Mouse (Mus musculus) gonadal fat pad, adult 2 months (tissue): ENCODE measurements around the gene B3gat3. TPM values are rescaled to one million over a fixed set of nuclear protein-coding genes. Genes with fewer than 3 reads are reported as not detected.

Experiments used
- polyA plus RNA-seq: library from polyadenylated mRNA; depleted of rRNA; stranded (reverse); fragments of >200 nt; gene quantifications from 2 replicates; pipeline ENCODE4 v1.2.3, GENCODE M21; 2012; rRNA removed

The B3gat3 gene
- polyA plus RNA-seq, 1 experiment: 88.2 TPM

Other genes starting within 250 kb of the B3gat3 start
- 393 and 456 TPM in 2 replicates for gene Slc3a2, start 197.0 kb upstream of the B3gat3 start, polyA plus RNA-seq
- 30.1 and 32.2 TPM in 2 replicates for gene Wdr74, start 184.5 kb upstream of the B3gat3 start, polyA plus RNA-seq
- 2.3 and 2.5 TPM in 2 replicates for gene 1700092M07Rik, start 179.7 kb upstream of the B3gat3 start, polyA plus RNA-seq
- gene Stx5a, start 179.0 kb upstream of the B3gat3 start, polyA plus RNA-seq: 95.3 and 118 TPM in 2 replicates
- 96.6 and 113 TPM in 2 replicates for gene Nxf1, start 163.3 kb upstream of the B3gat3 start, polyA plus RNA-seq
- 183 and 249 TPM in 2 replicates for gene Tmem223, start 149.4 kb upstream of the B3gat3 start, polyA plus RNA-seq
- 112 and 134 TPM in 2 replicates for gene Tmem179b, start 145.9 kb upstream of the B3gat3 start, polyA plus RNA-seq
- 17.4 and 19.6 TPM in 2 replicates for gene Taf6l, start 134.0 kb upstream of the B3gat3 start, polyA plus RNA-seq
- 88.3 and 105 TPM in 2 replicates for gene Polr2g, start 121.8 kb upstream of the B3gat3 start, polyA plus RNA-seq
- gene Zbtb3, start 117.8 kb upstream of the B3gat3 start, polyA plus RNA-seq: 2.4 and 2.9 TPM in 2 replicates
- 22.7 and 23.1 TPM in 2 replicates for gene Ttc9c, start 101.0 kb upstream of the B3gat3 start, polyA plus RNA-seq
- 19.0 and 35.0 TPM in 2 replicates for gene Hnrnpul2, start 100.4 kb upstream of the B3gat3 start, polyA plus RNA-seq
- gene AC129217.1, start 90.6 kb upstream of the B3gat3 start, polyA plus RNA-seq: 0.57 and 9.1 TPM in 2 replicates
- gene Bscl2, start 82.9 kb upstream of the B3gat3 start, polyA plus RNA-seq: 306 and 363 TPM in 2 replicates
- 0.43 and 0.46 TPM in 2 replicates for gene Gng3, start 81.2 kb upstream of the B3gat3 start, polyA plus RNA-seq
- 6.9 and 8.7 TPM in 2 replicates for gene Lrrn4cl, start 69.6 kb upstream of the B3gat3 start, polyA plus RNA-seq
- gene Ubxn1, start 48.9 kb upstream of the B3gat3 start, polyA plus RNA-seq: 88.9 and 91.5 TPM in 2 replicates
- gene Uqcc3, start 39.5 kb upstream of the B3gat3 start, polyA plus RNA-seq: 37.9 and 50.6 TPM in 2 replicates
- gene Lbhd1, start 36.6 kb upstream of the B3gat3 start, polyA plus RNA-seq: 2.5 and 3.0 TPM in 2 replicates
- not detected in 2 replicates for gene Gm49403, start 36.4 kb upstream of the B3gat3 start, polyA plus RNA-seq
- 23.6 and 25.6 TPM in 2 replicates for gene 1810009A15Rik, start 31.5 kb upstream of the B3gat3 start, polyA plus RNA-seq
- gene Gm49416, start 31.4 kb upstream of the B3gat3 start, polyA plus RNA-seq: not detected in 2 replicates
- gene Ints5, start 27.4 kb upstream of the B3gat3 start, polyA plus RNA-seq: 18.3 and 18.5 TPM in 2 replicates
- gene Ganab, start 22.3 kb upstream of the B3gat3 start, polyA plus RNA-seq: 134 and 150 TPM in 2 replicates
- 9.6 and 11.7 TPM in 2 replicates for gene Rom1, start 9.0 kb downstream of the B3gat3 start, polyA plus RNA-seq
- gene Eml3, start 9.2 kb downstream of the B3gat3 start, polyA plus RNA-seq: 42.4 and 50.5 TPM in 2 replicates
- gene Mta2, start 21.5 kb downstream of the B3gat3 start, polyA plus RNA-seq: 21.9 and 35.1 TPM in 2 replicates
- 19.1 and 20.7 TPM in 2 replicates for gene Tut1, start 33.5 kb downstream of the B3gat3 start, polyA plus RNA-seq
- gene Eef1g, start 46.7 kb downstream of the B3gat3 start, polyA plus RNA-seq: 295 and 302 TPM in 2 replicates
- gene Ahnak, start 68.9 kb downstream of the B3gat3 start, polyA plus RNA-seq: 53.6 and 56.8 TPM in 2 replicates
- 4.0 and 6.9 TPM in 2 replicates for gene Scgb1a1, start 167.6 kb downstream of the B3gat3 start, polyA plus RNA-seq
- gene Asrgl1, start 215.3 kb downstream of the B3gat3 start, polyA plus RNA-seq: 3.5 and 6.4 TPM in 2 replicates